Mouse (Mus musculus) testis, postnatal 14 days (tissue): ENCODE data around the gene Uhrf1bp1.

Experiments used
- DNase-seq: peaks from one replicate; pipeline ENCODE4 v3.0.0; 2021; ENCODE audit warnings: low spot score

Uhrf1bp1 gene

GRCm38 (mm10) chr17:27839469-27840252 is 16.6 kb upstream of the Uhrf1bp1 start:
- peak; percentile 96 for DNase-seq

GRCm38 (mm10) chr17:27848351-27848750 is 7.9 kb upstream of the Uhrf1bp1 start:
- DNase-seq, result no peak

- no peak for DNase-seq
Observed at GRCm38 (mm10) chr17:27851076-27851475, 5.2 kb upstream of the Uhrf1bp1 start.

DNA sequence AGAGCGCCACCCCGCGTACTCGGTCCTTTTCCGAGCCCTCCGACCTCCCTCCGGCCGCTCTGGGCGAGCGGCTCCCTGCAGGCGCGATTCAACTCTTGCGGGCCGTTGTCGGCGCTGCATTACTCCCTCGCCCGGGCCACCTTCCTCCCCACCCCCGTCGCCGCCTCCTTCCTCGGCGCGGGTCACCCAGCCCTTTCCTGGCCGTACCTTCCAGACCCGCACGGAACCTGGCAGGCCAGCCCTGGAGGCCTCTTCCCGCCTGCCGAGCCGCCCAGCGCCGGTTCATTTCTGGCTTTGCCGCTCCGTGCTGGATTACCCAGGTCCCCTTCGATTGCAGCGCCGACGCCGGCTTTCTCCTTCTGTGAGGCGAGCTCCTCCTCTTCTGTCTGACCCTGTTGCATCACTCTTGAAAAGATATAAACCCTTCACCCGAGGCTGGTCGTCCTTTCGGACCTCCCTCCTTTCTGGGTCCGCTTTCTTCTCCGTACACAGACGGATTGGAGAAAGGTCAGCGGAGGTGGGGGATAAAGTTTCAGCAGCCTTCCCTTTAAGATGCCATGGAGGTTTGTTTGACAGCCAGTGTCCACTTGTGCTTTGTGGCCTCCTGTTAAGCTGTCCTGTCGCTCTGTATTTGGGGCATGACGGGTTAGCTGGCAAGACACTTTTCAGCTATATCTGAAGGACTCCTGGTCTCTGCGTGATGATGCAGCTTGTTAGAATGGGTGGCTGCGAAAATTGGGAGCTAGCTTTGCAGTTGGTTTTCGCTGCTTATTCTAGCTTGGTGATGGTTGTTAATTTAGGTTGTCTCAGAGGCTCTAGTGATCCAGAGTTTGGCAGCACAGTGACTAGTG is 782 bp downstream of the Uhrf1bp1 start:
- DNase-seq, result peak; percentile 57

DNA sequence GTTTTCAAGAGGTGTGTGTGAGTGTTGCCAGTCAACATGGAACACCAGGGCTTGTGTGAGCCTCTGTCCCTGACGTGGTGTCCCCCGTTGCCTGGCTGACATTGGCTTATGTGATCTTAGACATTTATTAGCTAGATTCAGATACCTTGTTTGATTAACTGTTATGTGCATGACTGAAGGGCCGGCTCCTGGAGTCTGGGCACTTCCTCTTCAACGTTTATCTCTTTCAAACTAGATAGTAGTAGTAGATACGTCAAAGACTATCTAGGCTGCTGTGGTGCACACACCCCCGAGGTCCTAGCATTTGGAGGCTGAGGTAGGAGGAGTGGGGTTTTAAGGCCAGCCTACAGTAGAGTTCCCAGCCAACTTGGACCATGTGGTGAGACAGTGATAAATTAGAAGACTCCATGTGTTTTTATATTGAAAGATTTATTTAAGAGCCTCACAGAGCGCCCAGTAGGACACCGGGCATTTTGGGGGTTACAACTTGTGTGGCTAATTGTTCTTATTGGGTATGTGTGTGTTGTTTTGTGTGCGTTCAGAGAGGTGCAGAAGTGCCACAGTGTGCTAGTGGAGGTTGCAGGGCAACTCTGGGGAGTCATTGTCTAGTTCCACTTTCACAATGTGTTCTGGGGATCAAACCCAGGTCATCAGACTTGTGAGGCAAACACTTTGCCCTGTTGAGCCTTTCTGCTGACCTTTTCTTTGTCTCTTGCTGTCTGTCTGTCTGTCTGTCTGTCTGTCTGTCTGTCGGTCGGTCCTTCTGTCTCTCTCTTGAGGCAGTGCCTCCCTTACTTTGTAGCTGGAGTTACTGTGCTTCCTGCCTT is 1.6 kb downstream of the Uhrf1bp1 start:
- DNase-seq, result no peak

DNA sequence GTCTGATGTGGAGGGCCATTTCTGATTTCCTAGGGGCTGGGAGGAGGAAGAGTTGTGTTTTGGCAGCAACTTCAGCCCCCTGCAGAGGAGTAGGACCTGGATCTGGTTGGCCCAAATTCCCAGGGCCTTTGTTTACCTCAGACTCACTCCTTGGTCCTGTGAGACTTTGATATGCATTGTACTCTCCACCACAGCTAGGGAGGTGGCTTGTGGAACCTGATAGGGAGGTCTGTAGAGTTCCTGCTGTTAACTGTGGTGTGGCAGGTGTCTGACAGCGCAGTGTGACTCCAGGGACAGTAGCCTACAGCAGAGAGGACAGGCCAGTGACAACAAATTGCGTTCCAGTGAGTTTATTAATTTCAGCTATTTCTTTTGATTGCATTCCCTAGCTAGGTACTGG is 2.9 kb downstream of the Uhrf1bp1 start:
- DNase-seq, result no peak

GRCm38 (mm10) chr17:27865461-27865860 is 9.2 kb downstream of the Uhrf1bp1 start:
- DNase-seq, result no peak

DNA sequence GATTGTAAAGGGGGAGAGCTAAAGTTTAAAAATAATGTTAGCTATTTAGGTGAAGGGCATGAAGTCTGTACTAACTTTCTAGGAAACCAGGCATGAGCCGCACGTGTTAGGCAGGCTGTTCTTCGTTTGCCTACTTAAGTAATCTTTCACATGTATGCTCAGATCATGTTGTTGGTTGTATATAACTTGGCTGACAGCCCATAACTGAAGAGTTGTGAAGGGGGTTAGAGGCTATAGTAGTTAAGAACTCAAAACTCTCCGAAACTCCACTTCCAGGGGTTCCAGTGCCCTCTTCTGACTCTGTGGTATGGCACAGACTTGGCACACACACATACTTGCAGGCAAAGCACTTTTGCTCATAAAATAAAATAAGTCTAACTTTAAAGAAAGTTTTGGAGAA is 10.5 kb downstream of the Uhrf1bp1 start:
- DNase-seq, result no peak

- no peak for DNase-seq
Observed at GRCm38 (mm10) chr17:27871851-27872250, 15.6 kb downstream of the Uhrf1bp1 start.

DNA sequence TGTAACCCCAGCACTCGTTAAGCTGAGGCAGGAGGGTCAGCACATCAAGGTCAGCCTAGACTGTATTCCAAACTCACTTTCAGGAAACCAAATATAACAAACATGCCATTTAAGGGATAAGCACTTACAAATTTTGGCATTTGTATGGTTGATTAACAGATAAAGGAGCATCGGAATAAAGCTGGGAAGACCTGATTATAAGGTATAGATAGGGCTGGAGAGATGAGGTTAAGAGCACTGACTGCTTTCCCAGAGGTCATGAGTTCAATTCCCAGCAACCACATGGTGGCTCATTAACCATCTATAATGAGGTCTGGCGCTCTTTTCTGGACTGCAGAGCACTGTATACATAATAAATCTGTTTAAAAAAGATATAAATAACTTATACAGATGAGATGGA is 17.3 kb downstream of the Uhrf1bp1 start:
- no peak for DNase-seq

DNA sequence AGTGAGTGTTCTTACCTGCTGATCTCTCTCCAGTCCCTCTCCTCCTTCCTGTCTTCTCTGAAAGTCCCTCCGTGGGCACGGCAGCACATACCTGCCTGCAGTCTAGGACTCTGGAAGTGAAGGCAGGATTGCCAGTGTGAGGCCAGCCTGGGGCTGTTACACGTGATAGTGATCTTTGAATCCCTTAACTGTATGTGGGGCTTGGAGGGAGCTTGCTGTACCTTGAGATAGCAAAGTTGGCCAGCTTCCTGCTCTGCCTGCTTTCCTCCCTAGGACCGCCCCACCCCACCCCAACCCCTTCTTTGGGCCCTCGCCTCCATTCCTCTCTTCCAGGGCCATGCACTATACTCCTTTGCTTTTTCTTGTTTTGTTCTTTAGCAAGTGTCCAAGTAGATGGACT is 18.3 kb downstream of the Uhrf1bp1 start:
- no peak for DNase-seq

DNA sequence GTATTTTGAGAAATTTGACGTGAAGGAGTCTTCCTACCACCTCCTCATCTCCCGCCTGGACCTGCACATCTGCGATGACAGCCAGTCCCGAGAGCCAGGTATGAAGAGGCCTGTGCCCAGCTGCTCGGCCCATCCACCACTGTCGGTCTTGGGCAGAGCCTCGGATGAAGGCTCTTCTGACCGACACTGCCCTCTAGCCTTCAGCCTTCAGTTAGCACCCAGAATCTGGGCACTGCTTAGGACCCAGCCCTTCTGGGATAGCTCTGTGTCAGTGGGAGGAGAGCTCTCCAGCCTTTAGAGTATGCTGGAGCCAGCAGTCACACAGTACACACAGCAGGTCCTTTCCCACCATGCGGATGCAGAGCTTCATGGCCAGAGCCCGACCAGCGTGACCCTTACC is 25.3 kb downstream of the Uhrf1bp1 start:
- no peak for DNase-seq

DNA sequence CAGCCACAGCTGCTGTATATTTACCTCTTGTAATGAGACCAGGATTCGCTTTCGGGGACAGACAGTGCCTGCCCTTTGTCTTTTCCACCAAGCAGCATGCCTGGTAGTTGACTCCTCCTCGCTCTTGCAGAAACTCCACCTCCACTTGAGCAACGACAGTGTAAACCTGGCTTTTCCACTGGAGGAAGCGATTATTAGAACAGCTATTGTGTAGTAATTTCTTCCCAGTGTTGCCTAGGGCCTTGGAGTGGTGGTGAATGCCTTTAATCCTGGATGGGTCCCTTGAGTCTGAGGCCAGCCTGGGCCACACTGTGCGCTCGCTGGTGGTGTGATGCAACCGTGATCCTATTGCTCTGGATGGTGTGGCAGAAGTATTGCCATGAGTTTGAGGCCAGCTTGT is 26.9 kb downstream of the Uhrf1bp1 start:
- DNase-seq, result no peak

DNA sequence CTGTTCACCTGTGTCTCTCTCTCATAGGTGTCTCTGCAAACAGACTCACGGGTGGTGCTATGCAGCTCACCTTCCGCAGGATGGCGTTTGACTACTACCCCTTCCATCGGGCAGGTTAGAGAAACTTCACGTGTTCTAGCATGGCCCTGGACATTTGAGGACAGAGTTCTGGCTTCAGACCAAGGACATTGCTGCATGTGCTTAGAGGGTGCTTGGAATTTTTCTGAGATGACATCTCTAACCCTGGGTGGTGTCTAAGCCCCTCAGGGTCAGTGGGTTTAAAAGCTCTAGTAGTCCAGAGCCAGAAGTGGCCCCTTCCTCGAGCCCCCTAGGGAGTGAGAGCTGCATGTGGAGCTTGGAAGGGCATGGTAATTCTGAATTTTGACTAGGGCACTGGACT is 27.8 kb downstream of the Uhrf1bp1 start:
- DNase-seq, result no peak

DNA sequence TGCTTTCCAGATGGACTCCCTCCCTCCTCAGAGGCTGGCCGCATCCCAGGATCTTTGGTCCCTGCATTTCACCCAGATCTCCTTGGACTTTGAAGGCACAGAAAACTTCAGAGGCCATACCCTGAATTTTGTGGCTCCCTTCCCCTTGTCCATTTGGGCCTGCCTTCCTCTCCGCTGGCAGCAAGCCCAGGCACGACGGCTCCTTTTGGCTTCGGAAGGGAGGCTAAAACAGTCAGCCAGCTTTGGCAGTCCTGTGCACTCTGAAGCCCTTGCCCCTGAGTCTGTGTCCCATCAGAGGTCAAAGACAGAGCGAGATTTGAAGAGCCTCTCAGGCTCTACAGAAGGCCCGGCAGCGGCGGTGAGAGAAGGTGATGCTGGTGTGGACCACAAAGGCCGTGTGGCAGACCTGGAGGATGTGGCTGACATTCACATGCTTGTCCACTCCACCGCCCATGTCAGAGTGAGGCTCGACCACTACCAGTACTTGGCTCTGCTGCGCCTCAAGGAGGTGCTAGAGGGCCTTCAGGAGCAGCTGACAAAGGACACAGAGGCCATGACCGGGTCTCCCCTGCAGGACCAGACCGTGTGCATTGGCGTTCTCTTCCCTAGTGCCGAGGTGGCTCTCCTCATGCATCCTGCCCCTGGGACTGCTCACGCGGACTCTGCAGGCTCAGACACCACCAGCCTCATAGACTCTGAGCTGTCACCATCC is 30.4 kb downstream of the Uhrf1bp1 start:
- no peak for DNase-seq

GRCm38 (mm10) chr17:27907512-27908205 is 51.4 kb downstream of the Uhrf1bp1 start:
- DNase-seq, result peak; percentile 93

- DNase-seq, result no peak
Observed at GRCm38 (mm10) chr17:27908206-27908887, 52.1 kb downstream of the Uhrf1bp1 start.

GRCm38 (mm10) chr17:27908888-27909621 is 52.8 kb downstream of the Uhrf1bp1 start, which contains the start of gene Anks1:
Gene Anks1, plus strand, starts transcription at chr17:27909306.
- peak; percentile 87 for DNase-seq

DNA sequence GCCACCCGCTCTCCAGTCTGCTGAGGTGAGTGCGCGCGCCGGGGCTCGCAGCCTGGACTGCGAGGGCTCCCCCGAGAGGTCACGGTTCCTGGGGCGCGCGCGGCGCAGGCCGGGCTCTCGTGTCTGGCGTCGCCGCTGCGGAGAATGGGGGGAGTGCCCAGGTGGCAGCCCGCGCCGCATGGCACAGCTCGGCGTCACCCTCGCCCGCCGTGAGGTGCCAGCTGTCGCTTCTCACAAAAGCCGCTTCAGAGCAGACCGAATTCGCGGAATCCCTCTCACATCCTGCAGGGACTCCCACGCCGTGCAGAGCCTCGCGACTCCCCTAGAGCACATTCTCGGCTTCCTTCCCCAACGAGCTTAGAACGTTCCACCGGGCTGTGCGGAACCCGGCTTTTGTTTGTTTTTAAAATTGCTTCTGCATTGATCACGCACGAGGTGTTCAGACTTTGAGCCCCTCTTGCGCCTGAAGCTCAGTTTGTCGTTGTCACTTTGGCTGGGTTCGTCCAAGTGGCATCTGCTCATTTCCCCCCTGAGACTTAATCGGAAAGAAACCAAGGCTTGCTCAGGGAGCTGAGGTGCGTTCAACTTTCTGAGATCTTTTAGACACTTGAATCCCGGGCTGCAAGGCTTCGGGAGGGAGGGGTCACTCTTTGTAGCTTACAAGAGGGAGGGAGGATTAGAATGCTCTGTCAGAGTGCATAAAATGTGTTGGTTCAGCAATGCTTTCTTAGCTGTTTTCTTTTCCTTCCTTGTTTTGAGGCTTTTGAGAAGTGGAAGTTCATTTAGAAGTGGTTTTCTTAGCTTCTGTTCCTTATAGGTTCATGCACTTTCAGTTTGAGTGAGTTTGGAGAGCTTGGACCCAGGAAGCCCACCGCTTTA is 53.6 kb downstream of the Uhrf1bp1 start, which contains the start of gene Taf11:
Gene Taf11 (minus strand): TSS at position 223 of the 879 bp plus-strand sequence.
- no peak for DNase-seq
